Mouse (Mus musculus) kidney, postnatal 0 days (tissue): Measurements from ENCODE around the gene Tpsg1. TPM values are rescaled to one million over a fixed set of nuclear protein-coding genes. Genes with fewer than 3 reads are reported as not detected.
A peak's percentile ranks its signal among the peaks of the same experiment; 100 is the strongest.

Experiments
- ATAC-seq: fragments of 200-750 bp; cut with Nextera tagmentation; replicated peaks from 2 replicates; pipeline ENCODE4 v1.8.0; 2017; ENCODE audit warnings: low read depth, moderate number of reproducible peaks, moderate TSS enrichment, moderate library complexity; ENCODE audit not compliant: low FRiP score
- DNase-seq: peaks from one replicate; pipeline ENCODE4 v3.0.0-alpha.2; 2016; ENCODE audit warnings: low spot score
- H3K27ac ChIP-seq: fragments of 300-500 bp; sonication (generic); 2 replicates; pipeline ENCODE4 v1.5.1; 2014; ENCODE audit warnings: mild to moderate bottlenecking
- H3K27me3 ChIP-seq: fragments of 300-500 bp; sonication (generic); 2 replicates; pipeline ENCODE4 v1.6.1; 2014; ENCODE audit warnings: low read length, mixed read lengths; ENCODE audit not compliant: insufficient read depth
- H3K36me3 ChIP-seq: fragments of 300-500 bp; sonication (generic); 2 replicates; pipeline ENCODE4 v1.6.1; 2014; ENCODE audit warnings: low read length, mixed read lengths; ENCODE audit not compliant: insufficient read depth
- H3K4me1 ChIP-seq: fragments of 300-500 bp; sonication (generic); replicated peaks from 2 replicates; pipeline ENCODE4 v1.6.1; 2014; ENCODE audit warnings: antibody characterized with exemption, low read length, mixed read lengths; ENCODE audit not compliant: insufficient read depth
- H3K4me2 ChIP-seq: fragments of 300-500 bp; sonication (generic); 2 replicates; pipeline ENCODE4 v1.6.1; 2014; ENCODE audit warnings: mild to moderate bottlenecking, low read length, moderate library complexity, mixed read lengths
- H3K4me3 ChIP-seq: fragments of 300-500 bp; sonication (generic); replicated peaks from 2 replicates; pipeline ENCODE4 v1.5.1; 2014; ENCODE audit warnings: low read depth, low read length
- H3K9ac ChIP-seq: fragments of 300-500 bp; sonication (generic); 2 replicates; pipeline ENCODE4 v1.6.1; 2014; ENCODE audit warnings: low read depth, low read length
- H3K9me3 ChIP-seq: fragments of 300-500 bp; sonication (generic); replicated peaks from 2 replicates; pipeline ENCODE4 v1.6.1; 2016; ENCODE audit warnings: low read length, inconsistent platforms, mixed read lengths
- CTCF ChIP-seq: IDR thresholded peaks from 2 replicates; pipeline ENCODE4 v1.5.1; 2016; ENCODE audit warnings: antibody characterized with exemption, low read depth, mild to moderate bottlenecking, moderate library complexity
- WGBS: fragments of 180-500 bp; shearing (Covaris S2); extraction: QIAGEN DNeasy Blood & Tissue Kit; methylation state at CpG from one replicate; pipeline ENCODE4 v1.1.7; 2014; 5-methylcytosine and 5-hydroxymethylcytosine counted together
- polyA plus RNA-seq: library from polyadenylated mRNA; unstranded; fragments of >200 nt; fragmentation: Nextera tagmentation; extraction: Ambion mirVana; gene quantifications from 2 replicates; pipeline ENCODE4 v1.2.1, GENCODE M21; 2015

Gene Tpsg1
- polyA plus RNA-seq, 1 experiment from 2014 or later = 0.41 TPM

- Histone ChIP-seq H3K9me3 (no peaks in the 10 kb centered on the region), H3K4me1 (peaks cover 12% of the 10 kb centered on the region; the same call in 1 of the 2 replicates), H3K27me3 (no peaks in the 10 kb centered on the region), H3K4me2 (no peak overlapping the region), H3K27ac (no peak overlapping the region), H3K36me3 (no peaks in the 10 kb centered on the region), H3K9ac (no peak overlapping the region), H3K4me3 (no peak overlapping the region)
- TF ChIP-seq CTCF = no peak
- ATAC-seq (no peak), DNase-seq (no peak)
- 68% methylated on average over 3 of the region's 3 CpGs for WGBS
These were observed 35.1 kb downstream of the Tpsg1 start for GRCm38 (mm10) chr17:25404190-25404589.

DNA sequence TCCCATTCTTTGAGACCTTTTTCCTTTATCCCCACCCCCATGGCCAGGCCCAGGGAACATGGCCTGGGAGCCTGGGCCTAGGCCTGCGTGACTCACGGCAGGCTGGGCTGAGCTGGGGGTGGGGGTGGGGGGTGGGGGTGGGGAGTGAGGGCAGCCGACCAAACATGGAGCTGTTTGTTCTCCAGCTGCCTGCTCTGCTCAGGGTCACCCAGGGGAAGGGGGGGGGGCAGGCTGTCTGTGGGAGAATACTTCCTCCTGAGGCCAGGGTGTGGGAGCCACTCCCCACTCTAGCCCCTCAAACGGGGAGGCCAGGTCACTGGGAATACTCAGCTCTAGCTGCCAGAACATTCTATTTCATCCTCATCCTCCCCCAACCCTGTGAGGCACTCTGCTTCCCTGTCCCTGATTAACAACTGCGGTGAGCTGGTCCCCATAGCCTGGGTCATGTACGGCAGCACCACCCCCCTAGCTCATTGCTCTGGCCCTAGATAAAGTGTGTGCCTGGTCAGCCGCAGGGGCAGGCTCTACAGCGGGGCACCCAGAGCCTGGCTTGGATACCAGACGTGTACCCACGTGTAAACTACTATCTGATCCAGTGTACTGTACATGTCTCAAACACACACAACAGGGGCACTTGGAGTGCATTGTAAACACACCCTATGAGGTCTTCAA is 36.3 kb downstream of the Tpsg1 start:
- ATAC-seq (peak; percentile 49), DNase-seq (peak; percentile 39)
- 6% methylated on average over 9 of the region's 10 CpGs for WGBS
- Histone ChIP-seq H3K9me3 (no peaks in the 10 kb centered on the region), H3K4me1 (peaks cover 16% of the 10 kb centered on the region; the same call in 1 of the 2 replicates), H3K9ac (no peak overlapping the region), H3K4me2 (no peak overlapping the region), H3K36me3 (no peaks in the 10 kb centered on the region), H3K4me3 (no peak overlapping the region), H3K27me3 (no peaks in the 10 kb centered on the region), H3K27ac (peak overlapping the region; percentile 68)
- no peak for TF ChIP-seq CTCF

- Histone ChIP-seq H3K4me1 (peaks cover 16% of the 10 kb centered on the region; the same call in 1 of the 2 replicates), H3K9ac (no peak overlapping the region), H3K4me3 (no peak overlapping the region), H3K9me3 (no peaks in the 10 kb centered on the region), H3K27ac (peak overlapping the region; percentile 68), H3K36me3 (no peaks in the 10 kb centered on the region), H3K27me3 (no peaks in the 10 kb centered on the region), H3K4me2 (no peak overlapping the region)
- WGBS = 25% methylated on average over 6 of the region's 6 CpGs
- ATAC-seq = no peak
- DNase-seq = no peak
- TF ChIP-seq CTCF = peak; percentile 38; the same call in 1 of the 2 replicates
These were observed 37.0 kb downstream of the Tpsg1 start for GRCm38 (mm10) chr17:25406011-25406441.

- ATAC-seq (no peak), DNase-seq (no peak)
- Histone ChIP-seq H3K4me1 (peaks cover 14% of the 10 kb centered on the region; the same call in 1 of the 2 replicates), H3K9ac (no peak overlapping the region), H3K4me3 (no peak overlapping the region), H3K4me2 (no peak overlapping the region), H3K27ac (no peak overlapping the region), H3K27me3 (no peaks in the 10 kb centered on the region), H3K9me3 (no peaks in the 10 kb centered on the region), H3K36me3 (no peaks in the 10 kb centered on the region)
- whole genome bisulfite sequencing = 80% methylated on average over 4 of the region's 4 CpGs
- TF ChIP-seq CTCF = no peak
These were observed 38.3 kb downstream of the Tpsg1 start for GRCm38 (mm10) chr17:25407352-25407751.

DNA sequence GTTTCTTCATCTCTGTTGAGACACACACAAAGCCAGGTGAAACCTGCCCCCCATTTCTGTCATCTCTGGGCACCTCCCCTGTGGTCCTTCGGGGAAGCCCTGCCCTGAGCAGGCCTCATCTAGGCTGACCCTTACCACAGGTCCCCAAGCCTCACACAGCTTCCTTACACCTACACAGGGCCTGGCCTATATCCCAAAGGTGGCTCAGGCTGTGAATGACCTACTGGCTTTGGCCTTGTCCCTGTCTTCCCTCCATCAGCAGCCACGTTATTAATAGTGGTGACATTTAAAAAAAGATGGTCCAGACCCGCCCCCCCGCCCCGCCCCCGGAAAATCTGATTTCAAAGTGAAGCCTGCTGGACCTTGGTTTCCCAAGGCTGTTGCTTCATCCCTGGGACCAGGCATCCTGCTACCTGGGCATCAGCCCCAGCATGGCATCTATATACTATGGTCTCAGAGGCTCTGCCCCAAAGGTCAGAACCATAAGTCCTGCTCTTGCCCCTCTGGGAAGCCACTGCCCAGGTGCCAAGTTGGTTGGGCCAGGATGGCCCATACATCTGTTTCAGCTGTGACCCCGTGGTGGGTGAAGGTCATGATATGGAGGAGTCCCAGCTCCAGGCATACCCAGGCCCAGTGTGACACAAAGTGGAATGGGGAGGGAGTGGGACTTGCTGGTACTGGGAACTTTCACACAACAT is 39.4 kb downstream of the Tpsg1 start:
- Histone ChIP-seq H3K27me3 (no peaks in the 10 kb centered on the region), H3K9ac (no peak overlapping the region), H3K27ac (no peak overlapping the region), H3K4me2 (no peak overlapping the region), H3K4me1 (peaks cover 14% of the 10 kb centered on the region; the same call in 1 of the 2 replicates), H3K4me3 (no peak overlapping the region), H3K9me3 (no peaks in the 10 kb centered on the region), H3K36me3 (no peaks in the 10 kb centered on the region)
- 81% methylated on average over 7 of the region's 7 CpGs for WGBS
- DNase-seq = no peak
- no peak for ATAC-seq
- no peak for TF ChIP-seq CTCF

DNA sequence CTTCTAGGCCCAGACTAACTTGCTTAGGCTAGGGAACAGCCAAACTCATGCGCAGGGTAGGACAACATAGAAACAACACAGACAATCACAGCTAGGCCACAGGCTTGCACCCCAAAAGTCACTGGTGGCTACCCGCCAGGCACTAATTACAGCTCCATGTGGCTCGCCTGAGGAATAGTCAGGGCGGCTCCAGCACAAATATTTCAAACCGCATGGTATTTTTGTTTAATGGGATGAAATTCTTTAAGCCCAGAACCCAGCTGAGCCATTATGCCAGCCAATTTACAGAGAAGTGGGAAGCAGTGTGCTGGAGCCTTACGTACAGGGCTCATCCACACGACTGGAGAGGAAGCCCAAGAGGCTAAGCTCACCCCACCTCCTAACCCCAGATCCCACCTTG is 40.5 kb downstream of the Tpsg1 start:
- Histone ChIP-seq H3K9ac (no peak overlapping the region), H3K36me3 (no peaks in the 10 kb centered on the region), H3K4me1 (peaks cover 19% of the 10 kb centered on the region), H3K9me3 (no peaks in the 10 kb centered on the region), H3K4me2 (no peak overlapping the region), H3K27ac (no peak overlapping the region), H3K4me3 (no peak overlapping the region), H3K27me3 (no peaks in the 10 kb centered on the region)
- TF ChIP-seq CTCF = no peak
- 76% methylated on average over 7 of the region's 7 CpGs for WGBS
- DNase-seq (no peak), ATAC-seq (no peak)
